Mouse (Mus musculus): ENCODE data around the gene Asb8. TPM values are rescaled to one million over a fixed set of nuclear protein-coding genes. Genes with fewer than 3 reads are reported as not detected.
A peak's percentile ranks its signal among the peaks of the same experiment; 100 is the strongest.

Gene Asb8
- total RNA-seq, 2 experiments from 2014 or later, result 97.8 to 124 TPM

GRCm38 (mm10) chr15:98170917-98171316, 5.5 kb upstream of the Asb8 start:
- intact Hi-C loops (cut with DNase I), result no loop called here

GRCm38 (mm10) chr15:98170365-98170764, 4.9 kb upstream of the Asb8 start:
- H3K27ac ChIP-seq, result no peak overlapping the region
- no peak for DNase-seq
- no peak overlapping the region for H3K4me3 ChIP-seq
- TF ChIP-seq CTCF (IDR thresholded peaks at IDR 0.05), result no peak
- intact Hi-C loops (cut with DNase I), result no loop called here

More at GRCm38 (mm10) chr15:98170917-98171316, 5.5 kb upstream of the Asb8 start:
- Histone ChIP-seq H3K27ac (no peak overlapping the region), H3K4me3 (no peak overlapping the region)
- TF ChIP-seq CTCF (IDR thresholded peaks at IDR 0.05), result no peak
- DNase-seq, result no peak

- Histone ChIP-seq H3K4me3 (peak overlapping the region; percentile 71), H3K27ac (no peak overlapping the region)
- DNase-seq, result no peak
- TF ChIP-seq CTCF (IDR thresholded peaks at IDR 0.05), result no peak
- intact Hi-C loops (cut with DNase I), result no loop called here
Measured at GRCm38 (mm10) chr15:98168622-98169004, 3.2 kb upstream of the Asb8 start.

GRCm38 (mm10) chr15:98167645-98168621, 2.5 kb upstream of the Asb8 start:
- intact Hi-C loops (cut with DNase I), result no loop called here
- TF ChIP-seq CTCF (IDR thresholded peaks at IDR 0.05), result no peak
- H3K27ac ChIP-seq, result no peak overlapping the region
- peak overlapping the region; percentile 71 for H3K4me3 ChIP-seq
- DNase-seq, result peak; percentile 58

- intact Hi-C loops (cut with DNase I), result no loop called here
- no peak for TF ChIP-seq CTCF (IDR thresholded peaks at IDR 0.05)
Measured at GRCm38 (mm10) chr15:98166963-98167644, 1.7 kb upstream of the Asb8 start, which contains the start of gene Ccdc184. TSS of gene Ccdc184 (plus strand) at chr15:98167158.

GRCm38 (mm10) chr15:98162561-98162960, 2.9 kb downstream of the Asb8 start:
- no peak for TF ChIP-seq CTCF (IDR thresholded peaks at IDR 0.05)
- intact Hi-C loops (cut with DNase I), result no loop called here
- Histone ChIP-seq H3K27ac (no peak overlapping the region), H3K4me3 (no peak overlapping the region)
- no peak for DNase-seq

More at GRCm38 (mm10) chr15:98166963-98167644, 1.7 kb upstream of the Asb8 start, which contains the start of gene Ccdc184:
- Histone ChIP-seq H3K4me3 (peak within 1 kb of the TSS; percentile 71), H3K27ac (no peak within 1 kb of the TSS)
- no peak for DNase-seq

GRCm38 (mm10) chr15:98161026-98161805, 4.2 kb downstream of the Asb8 start:
- intact Hi-C loops (cut with DNase I), result no loop called here
- no peak for DNase-seq
- TF ChIP-seq CTCF (IDR thresholded peaks at IDR 0.05), result no peak

GRCm38 (mm10) chr15:98157253-98157652, 8.2 kb downstream of the Asb8 start:
- TF ChIP-seq CTCF (IDR thresholded peaks at IDR 0.05), result no peak
- intact Hi-C loops (cut with DNase I), result loop anchor here (5.0 kb wide), 1 partner anchor 195 kb away; the partner anchor contains the start of gene Tmem106c

More at GRCm38 (mm10) chr15:98161026-98161805, 4.2 kb downstream of the Asb8 start:
- H3K4me3 ChIP-seq, result no peak overlapping the region
- no peak overlapping the region for H3K27ac ChIP-seq

GRCm38 (mm10) chr15:98155944-98156343, 9.5 kb downstream of the Asb8 start:
- Histone ChIP-seq H3K27ac (no peak overlapping the region), H3K4me3 (no peak overlapping the region)
- intact Hi-C loops (cut with DNase I), result loop anchor here (5.0 kb wide), 1 partner anchor 194 kb away; the partner anchor contains the start of gene Tmem106c
- no peak for DNase-seq
- TF ChIP-seq CTCF (IDR thresholded peaks at IDR 0.05), result no peak

More at GRCm38 (mm10) chr15:98157253-98157652, 8.2 kb downstream of the Asb8 start:
- no peak for DNase-seq
- no peak overlapping the region for H3K4me3 ChIP-seq
- H3K27ac ChIP-seq, result no peak overlapping the region

GRCm38 (mm10) chr15:98155272-98155671, 10.2 kb downstream of the Asb8 start:
- intact Hi-C loops (cut with DNase I), result loop anchor here (5.0 kb wide), 1 partner anchor 193 kb away; the partner anchor contains the start of gene Tmem106c
- TF ChIP-seq CTCF (IDR thresholded peaks at IDR 0.05), result no peak
- Histone ChIP-seq H3K4me3 (no peak overlapping the region), H3K27ac (no peak overlapping the region)
- DNase-seq, result no peak

- TF ChIP-seq CTCF (IDR thresholded peaks at IDR 0.05), result no peak
- H3K27ac ChIP-seq, result no peak overlapping the region
- no peak for DNase-seq
- intact Hi-C loops (cut with DNase I), result loop anchor here (5.0 kb wide), 1 partner anchor 192 kb away; the partner anchor contains the start of gene Tmem106c
- H3K4me3 ChIP-seq, result no peak overlapping the region
Measured at GRCm38 (mm10) chr15:98154631-98155030, 10.8 kb downstream of the Asb8 start.

GRCm38 (mm10) chr15:98154146-98154545, 11.3 kb downstream of the Asb8 start:
- H3K4me3 ChIP-seq, result no peak overlapping the region
- DNase-seq, result no peak
- H3K27ac ChIP-seq, result no peak overlapping the region
- TF ChIP-seq CTCF (IDR thresholded peaks at IDR 0.05), result no peak
- intact Hi-C loops (cut with DNase I), result no loop called here
